Mouse (Mus musculus): ENCODE results near the gene Ccdc47.

GRCm38 (mm10) chr11:106180449-106180801 lies 35.7 kb downstream of the Ccdc47 start:
- TF ChIP-seq USF1 (IDR thresholded peaks at IDR 0.05; ENCODE audit: low read depth): no peak
- no peak for TF ChIP-seq CTCF (IDR thresholded peaks at IDR 0.05; ENCODE audit: control insufficient read depth, insufficient read depth, insufficient read length)
- TF ChIP-seq MYOG (IDR thresholded peaks at IDR 0.05; ENCODE audit: control insufficient read depth, extremely low read depth, insufficient read length): no peak
- no peak for TF ChIP-seq MAX (IDR thresholded peaks at IDR 0.05)
- TF ChIP-seq FOSL1 (IDR thresholded peaks at IDR 0.05; ENCODE audit: insufficient read depth, low read length, poor library complexity, severe bottlenecking): no peak
